Comparison of ENCODE assay signal across 27 mouse cellular contexts in the genomic region with DNA sequence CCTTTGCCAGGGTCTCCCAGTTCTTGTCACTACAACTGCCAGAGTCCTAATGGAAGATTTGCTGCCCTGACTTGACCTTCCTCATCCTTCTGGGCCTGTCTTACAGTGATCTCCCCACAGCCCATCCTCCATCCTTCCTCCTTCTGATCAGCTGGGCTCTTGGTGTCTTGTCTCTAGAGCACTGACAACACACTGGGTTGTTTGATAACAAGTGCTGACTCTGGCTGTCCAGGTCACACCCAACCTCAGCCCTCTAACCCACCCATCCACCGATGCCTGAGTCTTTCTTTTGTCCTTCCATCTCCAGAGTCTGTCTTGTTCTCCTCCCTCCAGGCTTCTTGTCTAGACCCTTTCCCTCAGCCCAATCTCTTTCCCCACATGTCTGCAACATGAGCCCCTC. TPM values are rescaled to one million over a fixed set of nuclear protein-coding genes. Genes with fewer than 3 reads are reported as not detected.
A peak's percentile ranks its signal among the peaks of the same experiment; 100 is the strongest.
DNase-seq lines count a peak whose midpoint lies in the region; ATAC-seq and TF ChIP-seq lines count a peak whose summit lies in the region.
"Had no signal": no experiment of that assay in that cellular context is flagged by ENCODE, and none has a peak within 500 bp of the region (broad histone marks: within the 10 kb centered on the region; RNA-seq: fewer than 3 reads in every experiment).

No protein-coding gene starts in this region.

- H3K27me3 ChIP-seq in forebrain, embryonic 10.5 days (ENCODE audit: poor library complexity, severe bottlenecking), result peaks cover 23% of the 10 kb centered on the region
- H3K27me3 ChIP-seq in forebrain, embryonic 16.5 days (replicated peaks; ENCODE audit: control insufficient read depth, insufficient read depth, low read length), result no peaks in the 10 kb centered on the region
- no peaks in the 10 kb centered on the region for H3K27me3 ChIP-seq in heart, embryonic 12.5 days (replicated peaks)
- H3K27me3 ChIP-seq in heart, adult 2 months (ENCODE audit: control insufficient read depth, insufficient read depth, low read length), result no peaks in the 10 kb centered on the region
- peaks cover 31% of the 10 kb centered on the region for H3K27me3 ChIP-seq in liver, embryonic 11.5 days (replicated peaks; ENCODE audit: control insufficient read depth, insufficient read depth, low read length)
- peaks cover 35% of the 10 kb centered on the region for H3K27me3 ChIP-seq in liver, postnatal 0 days (ENCODE audit: insufficient read depth, low read length)
- H3K27me3 ChIP-seq: hindbrain, embryonic 12.5 days; stomach, embryonic 15.5 days had no signal

- H3K9me3 ChIP-seq in forebrain, embryonic 10.5 days, result no peaks in the 10 kb centered on the region
- no peaks in the 10 kb centered on the region for H3K9me3 ChIP-seq in forebrain, embryonic 16.5 days (ENCODE audit: control insufficient read depth, low read length)
- no peaks in the 10 kb centered on the region for H3K9me3 ChIP-seq in heart, embryonic 12.5 days (replicated peaks)
- no peaks in the 10 kb centered on the region for H3K9me3 ChIP-seq in liver, embryonic 11.5 days (ENCODE audit: control insufficient read depth, low read length)
- H3K9me3 ChIP-seq in liver, postnatal 0 days (ENCODE audit: low read length), result no peaks in the 10 kb centered on the region
- H3K9me3 ChIP-seq: hindbrain, embryonic 12.5 days; limb, embryonic 10.5 days; limb, embryonic 15.5 days; stomach, embryonic 15.5 days had no signal

- H3K27ac ChIP-seq in forebrain, embryonic 10.5 days, result peak overlapping the region; percentile 35; the same call in 1 of the 2 replicates
- no peak overlapping the region for H3K27ac ChIP-seq in forebrain, embryonic 16.5 days (ENCODE audit: low read length)
- H3K27ac ChIP-seq in heart, embryonic 12.5 days (ENCODE audit: poor library complexity, severe bottlenecking), result no peak overlapping the region
- H3K27ac ChIP-seq in heart, adult 2 months, result no peak overlapping the region
- H3K27ac ChIP-seq in liver, embryonic 11.5 days (ENCODE audit: low read depth, low read length), result peak overlapping the region; percentile 21; the same call in 1 of the 2 replicates
- no peak overlapping the region for H3K27ac ChIP-seq in liver, postnatal 0 days (ENCODE audit: low read depth)
- H3K27ac ChIP-seq: hindbrain, embryonic 12.5 days; limb, embryonic 10.5 days; stomach, embryonic 15.5 days had no signal

- DNase-seq in forebrain, embryonic 10.5 days (ENCODE audit: extremely low spot score, low spot score), result no peak
- DNase-seq in heart, adult 2 months, result no peak
- no peak for DNase-seq in liver, embryonic 11.5 days (ENCODE audit: low spot score)
- no peak for DNase-seq in liver, postnatal 0 days
- no peak for DNase-seq in frontal cortex, postnatal 14 days (ENCODE audit: low spot score in 2 of 2)
- DNase-seq: adrenal gland, adult 2 months; adrenal gland, postnatal 36 days; cerebellum, adult 2 months; cerebellum, postnatal 14 days; heart, postnatal 10 days; kidney, adult 8-10 months; kidney, postnatal 4 days; layer of hippocampus, adult 9-11 months; lung, adult 2 months; lung, postnatal 10 days had no signal

- TF ChIP-seq POLR2A in heart, adult 2 months (IDR thresholded peaks at IDR 0.05; ENCODE audit: insufficient read depth, low read depth, low read length), result no peak

- no peak for TF ChIP-seq CTCF in heart, adult 2 months (IDR thresholded peaks at IDR 0.05)
- no peak for TF ChIP-seq CTCF in liver, postnatal 0 days (IDR thresholded peaks at IDR 0.05; ENCODE audit: low read depth)

- peaks cover 74% of the 10 kb centered on the region for H3K4me1 ChIP-seq in forebrain, embryonic 10.5 days
- peaks cover 21% of the 10 kb centered on the region for H3K4me1 ChIP-seq in forebrain, embryonic 16.5 days (replicated peaks; ENCODE audit: control insufficient read depth, insufficient read depth, low read length)
- H3K4me1 ChIP-seq in heart, embryonic 12.5 days (replicated peaks), result no peaks in the 10 kb centered on the region; the same call in 1 of the 2 replicates
- peaks cover 8% of the 10 kb centered on the region for H3K4me1 ChIP-seq in heart, adult 2 months (ENCODE audit: control insufficient read depth, insufficient read depth, low read length)
- no peaks in the 10 kb centered on the region for H3K4me1 ChIP-seq in liver, embryonic 11.5 days (replicated peaks; ENCODE audit: control insufficient read depth, insufficient read depth, low read length)
- H3K4me1 ChIP-seq in liver, postnatal 0 days (ENCODE audit: insufficient read depth), result no peaks in the 10 kb centered on the region

- intact Hi-C loops in heart, adult 2 months (cut with DNase I), result no loop called here

- no peak for ATAC-seq in forebrain, embryonic 16.5 days
- peak; percentile 57; the same call in 1 of the 2 replicates for ATAC-seq in heart, embryonic 12.5 days (ENCODE audit: insufficient number of reproducible peaks, low FRiP score)
- ATAC-seq in liver, embryonic 11.5 days (replicated peaks; ENCODE audit: low FRiP score), result peak; percentile 70
- no peak for ATAC-seq in liver, postnatal 0 days
- ATAC-seq: activated CD4-positive, CD25-positive, alpha-beta regulatory T cell, adult 4 months; forebrain, embryonic 14.5 days; intestine, embryonic 16.5 days had no signal

- H3K9ac ChIP-seq in forebrain, embryonic 16.5 days (replicated peaks; ENCODE audit: low read depth, low read length), result no peak overlapping the region
- H3K9ac ChIP-seq in heart, embryonic 12.5 days, result no peak overlapping the region
- no peak overlapping the region for H3K9ac ChIP-seq in heart, adult 2 months (ENCODE audit: low read depth, low read length)
- no peak overlapping the region for H3K9ac ChIP-seq in liver, embryonic 11.5 days (ENCODE audit: low read depth, low read length)
- no peak overlapping the region for H3K9ac ChIP-seq in liver, postnatal 0 days (replicated peaks)
- H3K9ac ChIP-seq: hindbrain, embryonic 12.5 days; limb, embryonic 15.5 days; stomach, embryonic 15.5 days had no signal

- WGBS in forebrain, embryonic 10.5 days, result 83% methylated on average over 1 of the region's 1 CpGs
- WGBS in forebrain, embryonic 16.5 days, result 81% methylated on average over 1 of the region's 1 CpGs
- WGBS in heart, embryonic 12.5 days, result 46% methylated on average over 1 of the region's 1 CpGs
- 77% methylated on average over 1 of the region's 1 CpGs for WGBS in heart, adult 2 months
- 38% methylated on average over 1 of the region's 1 CpGs for WGBS in liver, embryonic 11.5 days
- WGBS in liver, postnatal 0 days (ENCODE audit: insufficient replicate concordance), result 55% methylated on average over 1 of the region's 1 CpGs

- H3K36me3 ChIP-seq in forebrain, embryonic 10.5 days (replicated peaks), result no peaks in the 10 kb centered on the region
- H3K36me3 ChIP-seq in forebrain, embryonic 16.5 days (ENCODE audit: control insufficient read depth, insufficient read depth), result no peaks in the 10 kb centered on the region
- no peaks in the 10 kb centered on the region for H3K36me3 ChIP-seq in heart, embryonic 12.5 days
- H3K36me3 ChIP-seq in heart, adult 2 months (ENCODE audit: control insufficient read depth, insufficient read depth, low read length), result no peaks in the 10 kb centered on the region
- H3K36me3 ChIP-seq in liver, embryonic 11.5 days (ENCODE audit: control insufficient read depth, insufficient read depth, low read length), result no peaks in the 10 kb centered on the region
- no peaks in the 10 kb centered on the region for H3K36me3 ChIP-seq in liver, postnatal 0 days (replicated peaks; ENCODE audit: insufficient read depth, low read length)
- H3K36me3 ChIP-seq: hindbrain, embryonic 12.5 days; limb, embryonic 10.5 days; limb, embryonic 15.5 days; stomach, embryonic 15.5 days had no signal

- H3K4me3 ChIP-seq in forebrain, embryonic 10.5 days, result no peak overlapping the region
- no peak overlapping the region for H3K4me3 ChIP-seq in forebrain, embryonic 16.5 days (replicated peaks; ENCODE audit: low read length)
- H3K4me3 ChIP-seq in heart, embryonic 12.5 days, result no peak overlapping the region
- no peak overlapping the region for H3K4me3 ChIP-seq in heart, adult 2 months
- H3K4me3 ChIP-seq in liver, embryonic 11.5 days (ENCODE audit: low read depth, low read length), result no peak overlapping the region
- no peak overlapping the region for H3K4me3 ChIP-seq in liver, postnatal 0 days (ENCODE audit: low read depth, low read length)
- H3K4me3 ChIP-seq: hindbrain, embryonic 12.5 days; limb, embryonic 15.5 days; stomach, embryonic 15.5 days had no signal

- TF ChIP-seq EP300 in heart, adult 2 months (IDR thresholded peaks at IDR 0.05; ENCODE audit: insufficient read depth, low read depth, low read length), result no peak
- no peak for TF ChIP-seq EP300 in liver, postnatal 0 days (IDR thresholded peaks at IDR 0.05; ENCODE audit: low read depth)

- H3K79me2 ChIP-seq in heart, adult 2 months (replicated peaks; ENCODE audit: control insufficient read depth, insufficient read depth, low read length), result 0 out of 2 replicates have a peak, but pooled peaks cover 3% of the 10 kb centered on the region

- no peak overlapping the region for H3K4me2 ChIP-seq in forebrain, embryonic 16.5 days (ENCODE audit: low read length)
- no peak overlapping the region for H3K4me2 ChIP-seq in heart, embryonic 12.5 days
- H3K4me2 ChIP-seq in liver, embryonic 11.5 days, result no peak overlapping the region
- no peak overlapping the region for H3K4me2 ChIP-seq in liver, postnatal 0 days (ENCODE audit: low read depth, low read length)
- H3K4me2 ChIP-seq: hindbrain, embryonic 12.5 days; midbrain, embryonic 11.5 days; stomach, embryonic 15.5 days had no signal

RNA-seq across cellular contexts. Expression of gene Eml1, which starts 50.7 kb away (rescaled TPM):
- 95.1 and 102 TPM in 2 replicates for polyA plus RNA-seq in forebrain, embryonic 10.5 days (2016; fragmentation: Nextera tagmentation; extraction: Ambion mirVana)
- polyA plus RNA-seq in forebrain, embryonic 16.5 days (2015; fragmentation: Nextera tagmentation; extraction: Ambion mirVana), result 86.7 and 88.4 TPM in 2 replicates
- 49.5 and 54.6 TPM in 2 replicates for polyA plus RNA-seq in heart, embryonic 12.5 days (2016; fragmentation: Nextera tagmentation; extraction: Ambion mirVana)
- total RNA-seq in heart, adult 2 months (2021), result 10 to 100 TPM; 73.5 to 84.7 TPM
- polyA plus RNA-seq in heart, adult 2 months (2012; rRNA removed), result 68.7 and 112 TPM in 2 replicates
- 14.8 and 18.3 TPM in 2 replicates for polyA plus RNA-seq in liver, embryonic 11.5 days (2014; fragmentation: Nextera tagmentation; extraction: Ambion mirVana)
- 4.6 and 4.8 TPM in 2 replicates for polyA plus RNA-seq in liver, postnatal 0 days (2015; fragmentation: Nextera tagmentation; extraction: Ambion mirVana)
- total RNA-seq: CH12.LX; megakaryocyte progenitor cell, adult 5-6 weeks had no signal

Comparison
In these comparisons a context has a peak if more than half of its experiments do, and no peak if none do; other contexts are left out.
1. H3K27ac ChIP-seq: peak in forebrain, embryonic 10.5 days (single experiment) and liver, embryonic 11.5 days (single experiment); none in forebrain, embryonic 16.5 days (single experiment), heart, embryonic 12.5 days (single experiment), heart, adult 2 months (single experiment) and liver, postnatal 0 days (single experiment).
2. ATAC-seq: peak in heart, embryonic 12.5 days (single experiment) and liver, embryonic 11.5 days (single experiment); none in forebrain, embryonic 16.5 days (single experiment) and liver, postnatal 0 days (single experiment).